Mouse (Mus musculus) kidney, embryonic 14.5 days (tissue): ENCODE measurements around the gene Grk5. TPM values are rescaled to one million over a fixed set of nuclear protein-coding genes. Genes with fewer than 3 reads are reported as not detected.

Experiments used
- ATAC-seq: fragments of 200-750 bp; cut with Nextera tagmentation; 2 replicates; pipeline ENCODE4 v1.8.0; 2017; ENCODE audit warnings: moderate number of reproducible peaks, mild to moderate bottlenecking, moderate TSS enrichment, moderate library complexity; ENCODE audit not compliant: low FRiP score, low TSS enrichment
- H3K27ac ChIP-seq: fragments of 300-500 bp; sonication (generic); 2 replicates; pipeline ENCODE4 v1.5.1; 2014; ENCODE audit warnings: low read depth, mild to moderate bottlenecking, low read length, moderate library complexity, mixed read lengths
- H3K27me3 ChIP-seq: fragments of 300-500 bp; sonication (generic); 2 replicates; pipeline ENCODE4 v1.6.1; 2014; ENCODE audit warnings: mild to moderate bottlenecking, low read length; ENCODE audit not compliant: control insufficient read depth, insufficient read depth
- H3K36me3 ChIP-seq: fragments of 300-500 bp; sonication (generic); 2 replicates; pipeline ENCODE4 v1.6.1; 2014; ENCODE audit warnings: low read length, mixed read lengths; ENCODE audit not compliant: control insufficient read depth, insufficient read depth
- H3K4me1 ChIP-seq: fragments of 300-500 bp; sonication (generic); 2 replicates; pipeline ENCODE4 v1.6.1; 2014; ENCODE audit warnings: low read length, mixed read lengths; ENCODE audit not compliant: control insufficient read depth, insufficient read depth
- H3K4me2 ChIP-seq: fragments of 300-500 bp; sonication (generic); replicated peaks from 2 replicates; pipeline ENCODE4 v1.6.1; 2014; ENCODE audit warnings: low read depth, mild to moderate bottlenecking, low read length
- H3K4me3 ChIP-seq: fragments of 300-500 bp; sonication (generic); 2 replicates; pipeline ENCODE4 v1.5.1; 2014; ENCODE audit warnings: mild to moderate bottlenecking, low read length
- H3K9ac ChIP-seq: fragments of 300-500 bp; sonication (generic); 2 replicates; pipeline ENCODE4 v1.6.1; 2014; ENCODE audit warnings: low read depth, mild to moderate bottlenecking, low read length, moderate library complexity
- H3K9me3 ChIP-seq: fragments of 300-500 bp; sonication (generic); 2 replicates; pipeline ENCODE4 v1.6.1; 2016; ENCODE audit warnings: low read length; ENCODE audit not compliant: control insufficient read depth
- WGBS: fragments of 180-500 bp; shearing (Covaris S2); extraction: QIAGEN DNeasy Blood & Tissue Kit; methylation state at CpG from one replicate; pipeline ENCODE4 v1.1.7; 2014; 5-methylcytosine and 5-hydroxymethylcytosine counted together
- polyA plus RNA-seq: library from polyadenylated mRNA; unstranded; fragments of >200 nt; fragmentation: Nextera tagmentation; extraction: Ambion mirVana; gene quantifications from 2 replicates; pipeline ENCODE4 v1.2.1, GENCODE M21; 2014

Gene Grk5
- polyA plus RNA-seq, 1 experiment from 2014 or later: 3.2 TPM

GRCm38 (mm10) chr19:61084149-61084940 is 194.8 kb downstream of the Grk5 start:
- ATAC-seq: peak; percentile 60; the same call in 1 of the 2 replicates
- Histone ChIP-seq H3K27me3 (no peaks in the 10 kb centered on the region), H3K4me3 (no peak overlapping the region), H3K9ac (no peak overlapping the region), H3K4me2 (no peak overlapping the region), H3K36me3 (0 out of 2 replicates have a peak, but pooled peaks cover 3% of the 10 kb centered on the region), H3K9me3 (no peaks in the 10 kb centered on the region), H3K4me1 (no peaks in the 10 kb centered on the region), H3K27ac (no peak overlapping the region)
- WGBS: 51% methylated on average over 4 of the region's 4 CpGs

GRCm38 (mm10) chr19:61085217-61085616 is 195.7 kb downstream of the Grk5 start:
- Histone ChIP-seq H3K27me3 (no peaks in the 10 kb centered on the region), H3K36me3 (0 out of 2 replicates have a peak, but pooled peaks cover 3% of the 10 kb centered on the region), H3K4me3 (no peak overlapping the region), H3K4me1 (no peaks in the 10 kb centered on the region), H3K9ac (no peak overlapping the region), H3K9me3 (no peaks in the 10 kb centered on the region), H3K4me2 (no peak overlapping the region), H3K27ac (no peak overlapping the region)
- ATAC-seq: no peak
- WGBS: 79% methylated on average over 2 of the region's 2 CpGs

- ATAC-seq: no peak
- peaks cover under 1% of the 10 kb centered on the region; the same call in 1 of the 2 replicates for H3K36me3 ChIP-seq
- no peak overlapping the region for H3K4me3 ChIP-seq
- WGBS: 83% methylated on average over 1 of the region's 1 CpGs
- no peaks in the 10 kb centered on the region for H3K27me3 ChIP-seq
- H3K9me3 ChIP-seq: no peaks in the 10 kb centered on the region
- no peak overlapping the region for H3K4me2 ChIP-seq
- H3K4me1 ChIP-seq: no peaks in the 10 kb centered on the region
- no peak overlapping the region for H3K9ac ChIP-seq
- no peak overlapping the region for H3K27ac ChIP-seq
Measured at GRCm38 (mm10) chr19:61087781-61088180, 198.2 kb downstream of the Grk5 start.

- 94% methylated on average over 3 of the region's 3 CpGs for WGBS
- Histone ChIP-seq H3K36me3 (no peaks in the 10 kb centered on the region; the same call in 1 of the 2 replicates), H3K9ac (no peak overlapping the region), H3K27me3 (no peaks in the 10 kb centered on the region), H3K4me2 (no peak overlapping the region), H3K9me3 (no peaks in the 10 kb centered on the region), H3K27ac (no peak overlapping the region), H3K4me3 (no peak overlapping the region), H3K4me1 (no peaks in the 10 kb centered on the region)
- no peak for ATAC-seq
Measured at GRCm38 (mm10) chr19:61089001-61089400, 199.5 kb downstream of the Grk5 start.

GRCm38 (mm10) chr19:61090541-61090940 is 201.0 kb downstream of the Grk5 start:
- no peaks in the 10 kb centered on the region for H3K9me3 ChIP-seq
- no peak overlapping the region for H3K27ac ChIP-seq
- no peak for ATAC-seq
- no peaks in the 10 kb centered on the region for H3K4me1 ChIP-seq
- H3K9ac ChIP-seq: no peak overlapping the region
- H3K4me3 ChIP-seq: no peak overlapping the region
- no peaks in the 10 kb centered on the region; the same call in 1 of the 2 replicates for H3K36me3 ChIP-seq
- 95% methylated on average over 4 of the region's 4 CpGs for WGBS
- H3K4me2 ChIP-seq: no peak overlapping the region
- H3K27me3 ChIP-seq: no peaks in the 10 kb centered on the region

GRCm38 (mm10) chr19:61096776-61097175 is 207.2 kb downstream of the Grk5 start:
- no peak overlapping the region for H3K4me3 ChIP-seq
- no peaks in the 10 kb centered on the region for H3K9me3 ChIP-seq
- ATAC-seq: no peak
- H3K27ac ChIP-seq: no peak overlapping the region
- 75% methylated on average over 2 of the region's 2 CpGs for WGBS
- H3K4me1 ChIP-seq: no peaks in the 10 kb centered on the region
- no peak overlapping the region for H3K4me2 ChIP-seq
- no peak overlapping the region for H3K9ac ChIP-seq
- no peaks in the 10 kb centered on the region for H3K27me3 ChIP-seq
- H3K36me3 ChIP-seq: no peaks in the 10 kb centered on the region

GRCm38 (mm10) chr19:61097764-61098163 is 208.2 kb downstream of the Grk5 start:
- Histone ChIP-seq H3K27me3 (no peaks in the 10 kb centered on the region), H3K9ac (no peak overlapping the region), H3K9me3 (no peaks in the 10 kb centered on the region), H3K27ac (no peak overlapping the region), H3K36me3 (no peaks in the 10 kb centered on the region), H3K4me1 (no peaks in the 10 kb centered on the region), H3K4me3 (no peak overlapping the region), H3K4me2 (no peak overlapping the region)
- no peak for ATAC-seq
- WGBS: 24% methylated on average over 4 of the region's 4 CpGs

- no peaks in the 10 kb centered on the region for H3K27me3 ChIP-seq
- H3K4me3 ChIP-seq: no peak overlapping the region
- no peaks in the 10 kb centered on the region for H3K36me3 ChIP-seq
- no peak overlapping the region for H3K4me2 ChIP-seq
- no peak overlapping the region for H3K27ac ChIP-seq
- ATAC-seq: no peak
- H3K9me3 ChIP-seq: peaks cover 8% of the 10 kb centered on the region
- no peaks in the 10 kb centered on the region for H3K4me1 ChIP-seq
- H3K9ac ChIP-seq: no peak overlapping the region
- 54% methylated on average over 2 of the region's 2 CpGs for WGBS
Measured at GRCm38 (mm10) chr19:61110184-61110583, 220.6 kb downstream of the Grk5 start.

- Histone ChIP-seq H3K4me2 (no peak overlapping the region), H3K4me1 (no peaks in the 10 kb centered on the region), H3K9me3 (no peaks in the 10 kb centered on the region), H3K27me3 (no peaks in the 10 kb centered on the region), H3K9ac (no peak overlapping the region), H3K27ac (no peak overlapping the region), H3K36me3 (no peaks in the 10 kb centered on the region), H3K4me3 (no peak overlapping the region)
- WGBS: 91% methylated on average over 10 of the region's 10 CpGs
- no peak for ATAC-seq
Measured at GRCm38 (mm10) chr19:61131096-61131495, 241.5 kb downstream of the Grk5 start.
